Mouse (Mus musculus) kidney, embryonic 15.5 days (tissue): ENCODE results near the gene Tmem59. TPM values are rescaled to one million over a fixed set of nuclear protein-coding genes. Genes with fewer than 3 reads are reported as not detected.

Source experiments
- ATAC-seq: fragments of 200-750 bp; cut with Nextera tagmentation; replicated peaks from 2 replicates; pipeline ENCODE4 v1.8.0; 2017; ENCODE audit warnings: moderate TSS enrichment; ENCODE audit not compliant: low FRiP score
- H3K27ac ChIP-seq: fragments of 300-500 bp; sonication (generic); 2 replicates; pipeline ENCODE4 v1.5.1; 2015; ENCODE audit warnings: mild to moderate bottlenecking, inconsistent platforms
- H3K27me3 ChIP-seq: fragments of 300-500 bp; sonication (generic); 2 replicates; pipeline ENCODE4 v1.6.1; 2015; ENCODE audit warnings: inconsistent platforms
- H3K36me3 ChIP-seq: fragments of 300-500 bp; sonication (generic); 2 replicates; pipeline ENCODE4 v1.6.1; 2015; ENCODE audit warnings: inconsistent platforms
- H3K4me1 ChIP-seq: fragments of 300-500 bp; sonication (generic); 2 replicates; pipeline ENCODE4 v1.6.1; 2015; ENCODE audit warnings: inconsistent platforms
- H3K4me2 ChIP-seq: fragments of 300-500 bp; sonication (generic); 2 replicates; pipeline ENCODE4 v1.6.1; 2015; ENCODE audit warnings: moderate library complexity, mild to moderate bottlenecking, inconsistent platforms
- H3K4me3 ChIP-seq: fragments of 300-500 bp; sonication (generic); replicated peaks from 2 replicates; pipeline ENCODE4 v1.5.1; 2015; ENCODE audit warnings: mild to moderate bottlenecking, inconsistent platforms
- H3K9ac ChIP-seq: fragments of 300-500 bp; sonication (generic); 2 replicates; pipeline ENCODE4 v1.6.1; 2015; ENCODE audit warnings: mild to moderate bottlenecking, inconsistent platforms
- H3K9me3 ChIP-seq: fragments of 300-500 bp; sonication (generic); replicated peaks from 2 replicates; pipeline ENCODE4 v1.6.1; 2016; ENCODE audit warnings: inconsistent platforms
- WGBS: fragments of 180-500 bp; shearing (Covaris S2); methylation state at CpG from one replicate; pipeline ENCODE4 v1.1.7; 2015; ENCODE audit warnings: mixed read lengths; 5-methylcytosine and 5-hydroxymethylcytosine counted together
- polyA plus RNA-seq: library from polyadenylated mRNA; unstranded; fragments of >200 nt; fragmentation: Nextera tagmentation; extraction: Ambion mirVana; gene quantifications from 2 replicates; pipeline ENCODE4 v1.2.1, GENCODE M21; 2015

Gene Tmem59
- polyA plus RNA-seq, 1 experiment from 2014 or later = 455 TPM

DNA sequence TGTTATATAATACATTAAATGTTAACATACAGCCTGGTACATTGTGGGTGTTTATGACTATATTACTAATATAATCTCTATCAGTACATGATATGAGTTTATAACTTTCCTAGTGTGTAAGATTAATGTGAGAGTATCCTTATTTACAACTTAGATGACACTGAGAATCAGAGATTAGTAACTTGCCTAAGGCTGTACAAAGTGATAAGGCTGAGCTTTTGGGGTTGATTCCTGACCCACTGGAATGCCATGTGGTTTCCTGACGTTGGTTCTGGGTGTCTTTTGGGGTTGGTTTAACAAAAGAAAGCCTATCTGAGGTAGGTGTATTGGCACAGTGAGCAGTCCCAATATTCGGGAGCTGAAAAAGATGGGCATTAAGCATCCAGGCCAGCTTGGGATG lies 4.6 kb downstream of the Tmem59 start:
- peaks cover 22% of the 10 kb centered on the region for H3K36me3 ChIP-seq
- H3K9ac ChIP-seq = no peak overlapping the region
- no peaks in the 10 kb centered on the region for H3K9me3 ChIP-seq
- no peak for ATAC-seq
- no peak overlapping the region for H3K4me2 ChIP-seq
- no peak overlapping the region for H3K4me3 ChIP-seq
- peaks cover 32% of the 10 kb centered on the region for H3K4me1 ChIP-seq
- H3K27me3 ChIP-seq = no peaks in the 10 kb centered on the region
- H3K27ac ChIP-seq = no peak overlapping the region
- WGBS = 79% methylated on average over 2 of the region's 2 CpGs

- no peak for ATAC-seq
- Histone ChIP-seq H3K27me3 (no peaks in the 10 kb centered on the region), H3K9ac (no peak overlapping the region), H3K4me2 (no peak overlapping the region), H3K27ac (no peak overlapping the region), H3K4me1 (peaks cover 32% of the 10 kb centered on the region), H3K9me3 (no peaks in the 10 kb centered on the region), H3K4me3 (no peak overlapping the region), H3K36me3 (peaks cover 26% of the 10 kb centered on the region)
- 84% methylated on average over 4 of the region's 4 CpGs for WGBS
Observed at GRCm38 (mm10) chr4:107183203-107183602, 5.0 kb downstream of the Tmem59 start.

DNA sequence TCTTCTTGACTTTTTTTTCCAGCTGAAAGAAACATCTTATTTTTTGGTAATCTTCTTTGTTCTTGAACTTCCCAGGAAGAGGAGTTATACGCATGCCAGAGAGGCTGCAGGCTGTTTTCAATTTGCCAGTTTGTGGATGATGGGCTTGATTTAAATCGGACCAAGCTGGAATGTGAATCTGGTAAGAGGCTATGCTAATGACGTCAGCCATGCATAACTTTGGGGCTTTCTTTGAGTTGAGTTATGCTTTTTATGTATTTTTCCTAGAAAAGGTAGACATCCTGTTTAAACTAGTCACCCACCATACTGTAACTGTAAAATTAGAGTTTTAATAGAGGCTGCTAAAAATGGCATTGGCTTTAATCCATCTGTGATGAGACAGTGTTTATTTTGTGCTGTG lies 7.5 kb downstream of the Tmem59 start:
- Histone ChIP-seq H3K9ac (no peak overlapping the region), H3K4me3 (no peak overlapping the region), H3K36me3 (peaks cover 50% of the 10 kb centered on the region), H3K27me3 (no peaks in the 10 kb centered on the region), H3K27ac (no peak overlapping the region), H3K4me2 (no peak overlapping the region), H3K9me3 (no peaks in the 10 kb centered on the region), H3K4me1 (peaks cover 22% of the 10 kb centered on the region)
- no peak for ATAC-seq
- WGBS = 47% methylated on average over 3 of the region's 3 CpGs

DNA sequence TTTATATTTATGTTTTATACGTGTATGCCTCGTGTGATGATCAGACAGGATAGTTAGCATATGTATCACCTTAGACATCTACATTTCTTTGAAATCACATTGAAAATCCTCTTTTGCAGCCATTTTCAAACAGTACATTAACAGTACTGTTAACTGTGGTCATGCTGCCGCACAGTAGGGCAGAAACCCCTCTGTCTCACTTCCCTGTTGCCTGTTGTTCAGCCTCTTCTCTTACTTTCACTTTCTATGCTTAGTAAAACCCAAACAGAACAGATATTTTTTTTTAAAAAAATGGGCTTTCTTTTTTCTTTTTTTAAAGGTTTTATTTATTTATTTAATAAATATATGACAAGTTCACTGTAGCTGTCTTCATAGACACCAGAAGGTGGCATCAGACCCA lies 15.6 kb downstream of the Tmem59 start:
- ATAC-seq = no peak
- H3K36me3 ChIP-seq = peaks cover 89% of the 10 kb centered on the region
- WGBS = 96% methylated on average over 3 of the region's 3 CpGs

DNA sequence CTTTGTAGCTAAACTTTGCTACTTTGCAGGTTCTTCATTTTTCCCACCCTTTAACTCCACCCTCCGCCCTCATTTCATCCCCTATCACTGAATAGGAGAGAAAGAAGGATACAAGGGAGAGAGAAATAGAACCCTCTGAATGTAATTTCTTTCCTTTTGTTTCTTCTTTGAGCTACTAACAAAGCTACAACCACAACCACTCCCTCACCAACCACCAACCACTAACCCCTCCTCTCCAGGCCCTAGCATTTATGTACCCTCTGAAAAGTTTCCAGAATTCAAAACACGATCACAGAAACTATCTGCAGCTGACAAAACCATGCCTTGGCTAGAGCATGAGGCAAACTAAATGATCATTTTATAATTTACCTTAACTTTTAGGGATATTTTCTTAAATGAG lies 18.3 kb downstream of the Tmem59 start:
- ATAC-seq = no peak
- Histone ChIP-seq H3K4me2 (no peak overlapping the region), H3K27me3 (no peaks in the 10 kb centered on the region), H3K36me3 (peaks cover 91% of the 10 kb centered on the region), H3K9me3 (no peaks in the 10 kb centered on the region), H3K4me3 (no peak overlapping the region), H3K9ac (no peak overlapping the region), H3K4me1 (no peaks in the 10 kb centered on the region), H3K27ac (no peak overlapping the region)
- 92% methylated on average over 2 of the region's 2 CpGs for WGBS

More for the DNA sequence above, 15.6 kb downstream of the Tmem59 start:
- Histone ChIP-seq H3K4me2 (no peak overlapping the region), H3K27me3 (no peaks in the 10 kb centered on the region), H3K9me3 (no peaks in the 10 kb centered on the region), H3K27ac (no peak overlapping the region), H3K4me3 (no peak overlapping the region), H3K4me1 (no peaks in the 10 kb centered on the region), H3K9ac (no peak overlapping the region)

DNA sequence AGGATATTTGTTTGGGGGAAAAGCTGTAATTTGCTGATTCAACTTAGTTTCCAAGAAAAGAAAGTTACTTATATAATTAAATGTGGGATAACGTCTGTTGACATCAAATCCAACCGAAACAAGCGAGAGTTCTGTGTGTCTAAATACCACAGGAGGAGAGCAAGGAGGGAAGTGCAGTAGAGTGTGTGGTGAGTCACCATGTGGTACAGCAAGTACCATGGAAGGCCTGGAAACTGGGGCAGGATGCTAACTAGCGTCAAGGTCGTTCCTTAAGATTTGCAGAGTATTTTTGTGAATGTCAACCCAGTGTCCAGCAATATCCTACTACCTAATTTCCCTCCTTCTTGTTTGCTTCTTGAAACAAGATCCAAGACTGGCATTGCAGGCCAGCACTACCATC lies 19.9 kb downstream of the Tmem59 start:
- Histone ChIP-seq H3K4me3 (no peak overlapping the region), H3K27me3 (no peaks in the 10 kb centered on the region), H3K27ac (no peak overlapping the region), H3K9me3 (no peaks in the 10 kb centered on the region), H3K4me2 (no peak overlapping the region), H3K9ac (no peak overlapping the region), H3K36me3 (peaks cover 95% of the 10 kb centered on the region), H3K4me1 (no peaks in the 10 kb centered on the region)
- 95% methylated on average over 5 of the region's 5 CpGs for WGBS
- no peak for ATAC-seq

GRCm38 (mm10) chr4:107201779-107202178 lies 23.6 kb downstream of the Tmem59 start:
- no peak overlapping the region for H3K9ac ChIP-seq
- H3K36me3 ChIP-seq = peaks cover 96% of the 10 kb centered on the region
- H3K4me2 ChIP-seq = no peak overlapping the region
- H3K4me1 ChIP-seq = no peaks in the 10 kb centered on the region
- no peaks in the 10 kb centered on the region for H3K9me3 ChIP-seq
- no peaks in the 10 kb centered on the region for H3K27me3 ChIP-seq
- 90% methylated on average over 3 of the region's 3 CpGs for WGBS
- H3K27ac ChIP-seq = no peak overlapping the region
- H3K4me3 ChIP-seq = no peak overlapping the region
- ATAC-seq = no peak

GRCm38 (mm10) chr4:107203001-107203400 lies 24.8 kb downstream of the Tmem59 start:
- no peak overlapping the region for H3K4me2 ChIP-seq
- H3K27ac ChIP-seq = no peak overlapping the region
- H3K4me3 ChIP-seq = no peak overlapping the region
- no peak overlapping the region for H3K9ac ChIP-seq
- H3K27me3 ChIP-seq = no peaks in the 10 kb centered on the region
- H3K4me1 ChIP-seq = no peaks in the 10 kb centered on the region
- no peaks in the 10 kb centered on the region for H3K9me3 ChIP-seq
- H3K36me3 ChIP-seq = peaks cover 97% of the 10 kb centered on the region
- no peak for ATAC-seq
- WGBS = 87% methylated on average over 7 of the region's 7 CpGs

GRCm38 (mm10) chr4:107207016-107207415 lies 28.8 kb downstream of the Tmem59 start:
- no peak overlapping the region for H3K27ac ChIP-seq
- peaks cover 12% of the 10 kb centered on the region; the same call in 1 of the 2 replicates for H3K4me1 ChIP-seq
- H3K27me3 ChIP-seq = no peaks in the 10 kb centered on the region
- H3K36me3 ChIP-seq = peaks cover 64% of the 10 kb centered on the region
- H3K4me2 ChIP-seq = no peak overlapping the region
- no peak overlapping the region for H3K9ac ChIP-seq
- no peak overlapping the region for H3K4me3 ChIP-seq
- no peak for ATAC-seq
- WGBS = 98% methylated on average over 2 of the region's 2 CpGs
- H3K9me3 ChIP-seq = no peaks in the 10 kb centered on the region

DNA sequence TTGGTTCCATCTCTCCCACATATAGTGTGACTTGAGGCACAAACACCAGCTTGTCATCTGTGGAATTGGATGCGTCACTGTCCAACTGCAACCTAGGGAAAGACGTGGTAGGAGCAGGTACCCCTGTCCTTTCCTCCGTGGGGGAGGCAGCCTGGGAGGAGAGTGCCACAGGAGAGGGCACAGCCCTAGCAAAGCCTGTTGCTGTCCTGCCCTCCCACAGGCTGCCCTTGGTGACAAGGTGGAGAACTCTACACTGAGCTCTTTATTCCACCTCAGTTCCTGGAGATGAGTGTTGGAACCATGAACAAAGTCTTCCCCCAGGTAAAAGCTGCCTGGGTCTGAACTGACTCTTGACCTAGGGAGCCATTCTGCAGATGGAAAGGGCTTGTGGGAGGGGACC lies 30.7 kb downstream of the Tmem59 start, which contains the start of gene Ldlrad1:
TSS of gene Ldlrad1 (plus strand) at position 301 of the 400 bp plus-strand sequence.
- Histone ChIP-seq H3K9me3 (no peaks in the 10 kb centered on the region), H3K36me3 (peaks cover 45% of the 10 kb centered on the region), H3K9ac (no peak within 1 kb of the TSS), H3K4me3 (no peak within 1 kb of the TSS), H3K4me1 (peaks cover 17% of the 10 kb centered on the region; the same call in 1 of the 2 replicates), H3K4me2 (no peak within 1 kb of the TSS), H3K27me3 (no peaks in the 10 kb centered on the region), H3K27ac (no peak within 1 kb of the TSS)
- WGBS = 65% methylated on average over 3 of the region's 3 CpGs
- no peak for ATAC-seq

- no peaks in the 10 kb centered on the region for H3K9me3 ChIP-seq
- H3K27me3 ChIP-seq = no peaks in the 10 kb centered on the region
- 50% methylated on average over 5 of the region's 5 CpGs for WGBS
- H3K4me3 ChIP-seq = no peak overlapping the region
- H3K36me3 ChIP-seq = peaks cover 29% of the 10 kb centered on the region
- no peak overlapping the region for H3K4me2 ChIP-seq
- no peak overlapping the region for H3K9ac ChIP-seq
- peak overlapping the region; percentile 37; the same call in 1 of the 2 replicates for H3K27ac ChIP-seq
- peak; percentile 62; the same call in 1 of the 2 replicates for ATAC-seq
- H3K4me1 ChIP-seq = peaks cover 17% of the 10 kb centered on the region; the same call in 1 of the 2 replicates
Observed at GRCm38 (mm10) chr4:107210483-107211097, 32.4 kb downstream of the Tmem59 start.

- Histone ChIP-seq H3K4me3 (no peak overlapping the region), H3K9me3 (no peaks in the 10 kb centered on the region), H3K4me1 (peaks cover 17% of the 10 kb centered on the region; the same call in 1 of the 2 replicates), H3K27ac (no peak overlapping the region), H3K36me3 (peaks cover 21% of the 10 kb centered on the region), H3K9ac (no peak overlapping the region), H3K4me2 (no peak overlapping the region), H3K27me3 (no peaks in the 10 kb centered on the region)
- WGBS = 80% methylated on average over 4 of the region's 4 CpGs
- no peak for ATAC-seq
Observed at GRCm38 (mm10) chr4:107211465-107211864, 33.3 kb downstream of the Tmem59 start.

DNA sequence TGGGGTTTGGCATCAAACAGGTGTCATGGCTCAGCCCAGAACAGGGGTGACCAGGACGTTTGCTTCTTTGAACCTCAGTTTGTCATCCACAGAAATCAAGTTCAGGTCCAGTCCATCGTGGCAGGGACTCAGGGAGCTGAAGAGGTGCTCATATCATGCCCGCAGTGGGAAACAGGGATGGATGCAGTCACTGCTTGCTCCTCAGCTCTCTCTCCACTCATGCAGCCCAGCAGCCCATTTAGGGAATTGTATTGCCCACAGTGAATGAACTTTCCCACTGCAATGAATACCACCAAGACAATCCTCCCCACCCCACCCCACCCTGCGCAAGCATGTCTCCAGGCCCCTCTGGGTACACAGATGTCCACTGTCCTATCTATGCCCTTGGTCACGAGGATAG lies 33.7 kb downstream of the Tmem59 start:
- Histone ChIP-seq H3K4me2 (no peak overlapping the region), H3K27ac (no peak overlapping the region), H3K4me1 (peaks cover 17% of the 10 kb centered on the region; the same call in 1 of the 2 replicates), H3K4me3 (no peak overlapping the region), H3K36me3 (peaks cover 17% of the 10 kb centered on the region), H3K9ac (no peak overlapping the region), H3K27me3 (no peaks in the 10 kb centered on the region), H3K9me3 (no peaks in the 10 kb centered on the region)
- WGBS = 71% methylated on average over 5 of the region's 5 CpGs
- no peak for ATAC-seq
